Mouse (Mus musculus) monocyte, adult 2 months (primary cell): ENCODE results near the gene Tbrg1.
A peak's percentile ranks its signal among the peaks of the same experiment; 100 is the strongest.

Experiments used
- DNase-seq, 2 experiments: peaks; one replicate each; pipeline ENCODE4 v3.0.0; 2022; ENCODE audit warnings: low spot score in 2 of 2, low read depth in 1 of 2

Gene Tbrg1

GRCm38 (mm10) chr9:37656931-37657481, at the start of gene Tbrg1:
Gene Tbrg1, minus strand, starts transcription at chr9:37657312.
- peak; percentile 15 to 28 for DNase-seq

- no peak for DNase-seq
Observed at GRCm38 (mm10) chr9:37689970-37690686, 33.0 kb upstream of the Tbrg1 start.

GRCm38 (mm10) chr9:37687941-37688303, 30.8 kb upstream of the Tbrg1 start:
- DNase-seq = no peak

GRCm38 (mm10) chr9:37687288-37687940, 30.3 kb upstream of the Tbrg1 start:
- DNase-seq = no peak

- no peak for DNase-seq
Observed at GRCm38 (mm10) chr9:37681123-37681522, 24.0 kb upstream of the Tbrg1 start.

- DNase-seq = no peak
Observed at GRCm38 (mm10) chr9:37675287-37675686, 18.2 kb upstream of the Tbrg1 start.

GRCm38 (mm10) chr9:37670261-37670660, 13.1 kb upstream of the Tbrg1 start:
- DNase-seq = no peak

GRCm38 (mm10) chr9:37669678-37670077, 12.6 kb upstream of the Tbrg1 start:
- no peak for DNase-seq

- DNase-seq = no peak
Observed at GRCm38 (mm10) chr9:37669115-37669514, 12.0 kb upstream of the Tbrg1 start, which contains the start of gene Panx3. Gene Panx3, minus strand, starts transcription at chr9:37669235.

GRCm38 (mm10) chr9:37666045-37666444, 8.9 kb upstream of the Tbrg1 start:
- no peak for DNase-seq

GRCm38 (mm10) chr9:37664604-37665003, 7.5 kb upstream of the Tbrg1 start:
- DNase-seq = no peak

GRCm38 (mm10) chr9:37663210-37663609, 6.1 kb upstream of the Tbrg1 start:
- no peak for DNase-seq

- DNase-seq = no peak
Observed at GRCm38 (mm10) chr9:37659413-37659812, 2.3 kb upstream of the Tbrg1 start.

- no peak for DNase-seq
Observed at GRCm38 (mm10) chr9:37656439-37656881, 652 bp downstream of the Tbrg1 start.

GRCm38 (mm10) chr9:37655961-37656360, 1.2 kb downstream of the Tbrg1 start:
- no peak for DNase-seq

GRCm38 (mm10) chr9:37653836-37654235, 3.3 kb downstream of the Tbrg1 start:
- no peak for DNase-seq

GRCm38 (mm10) chr9:37650639-37651038, 6.5 kb downstream of the Tbrg1 start:
- no peak for DNase-seq

GRCm38 (mm10) chr9:37646246-37646645, 10.9 kb downstream of the Tbrg1 start:
- no peak for DNase-seq

GRCm38 (mm10) chr9:37638721-37639120, 18.4 kb downstream of the Tbrg1 start:
- DNase-seq = no peak

- DNase-seq = no peak
Observed at GRCm38 (mm10) chr9:37636800-37637542, 20.1 kb downstream of the Tbrg1 start.

GRCm38 (mm10) chr9:37636335-37636734, 20.8 kb downstream of the Tbrg1 start:
- DNase-seq = no peak

- DNase-seq = no peak
Observed at GRCm38 (mm10) chr9:37634269-37634668, 22.8 kb downstream of the Tbrg1 start.
